Mouse (Mus musculus) cerebellum, postnatal 14 days (tissue): Measurements from ENCODE around the gene Aprt.

Experiments
- DNase-seq, 2 experiments: peaks; one replicate each; pipeline ENCODE4 v3.0.0; 2021; ENCODE audit warnings: mixed read lengths in 2 of 2

The Aprt gene

GRCm38 (mm10) chr8:122585411-122585891 is 8.7 kb upstream of the Aprt start:
- DNase-seq = no peak

DNA sequence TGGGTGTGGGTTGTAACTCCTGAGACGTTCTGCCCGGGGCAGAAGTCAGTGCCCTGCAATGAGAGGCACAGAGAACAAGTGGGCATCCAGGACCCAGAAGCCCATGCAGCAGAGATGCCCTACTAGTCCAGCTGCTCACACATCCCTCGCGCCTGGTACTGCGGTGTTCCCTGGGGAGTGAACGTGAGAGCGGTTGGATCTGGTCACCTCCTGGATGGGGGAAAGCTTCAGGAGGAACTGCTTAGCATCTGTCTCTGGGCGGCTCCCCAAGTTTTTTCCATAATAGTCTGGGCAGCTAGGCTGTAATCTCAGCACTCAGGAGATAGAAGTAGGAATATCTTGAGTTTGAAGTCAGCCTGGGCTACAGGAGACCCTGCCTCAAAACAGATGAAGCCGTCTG is 8.3 kb upstream of the Aprt start:
- DNase-seq = no peak

DNA sequence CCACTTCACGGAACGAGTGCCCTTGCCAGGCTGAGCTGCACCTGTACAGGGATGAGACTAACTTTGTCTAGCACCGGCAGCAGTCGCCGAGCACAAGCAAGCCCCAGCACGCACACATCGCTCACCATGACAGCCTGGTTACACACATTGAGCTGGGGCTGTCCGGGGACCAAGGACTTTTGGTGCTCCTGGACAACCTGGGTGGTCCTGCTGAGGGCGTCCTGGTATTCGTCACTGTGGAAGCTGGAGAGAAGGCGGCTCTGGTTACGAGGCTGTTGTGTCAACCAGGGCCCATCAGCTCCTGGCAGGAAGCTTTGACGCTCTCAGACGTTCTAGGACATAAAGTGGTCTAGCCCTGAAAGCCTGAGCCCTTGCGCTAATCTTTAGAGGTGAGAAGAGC is 4.2 kb upstream of the Aprt start:
- DNase-seq = no peak

- no peak for DNase-seq
Observed at GRCm38 (mm10) chr8:122579196-122579595, 2.5 kb upstream of the Aprt start.

- no peak for DNase-seq
Observed at GRCm38 (mm10) chr8:122577116-122577515, 407 bp upstream of the Aprt start.

DNA sequence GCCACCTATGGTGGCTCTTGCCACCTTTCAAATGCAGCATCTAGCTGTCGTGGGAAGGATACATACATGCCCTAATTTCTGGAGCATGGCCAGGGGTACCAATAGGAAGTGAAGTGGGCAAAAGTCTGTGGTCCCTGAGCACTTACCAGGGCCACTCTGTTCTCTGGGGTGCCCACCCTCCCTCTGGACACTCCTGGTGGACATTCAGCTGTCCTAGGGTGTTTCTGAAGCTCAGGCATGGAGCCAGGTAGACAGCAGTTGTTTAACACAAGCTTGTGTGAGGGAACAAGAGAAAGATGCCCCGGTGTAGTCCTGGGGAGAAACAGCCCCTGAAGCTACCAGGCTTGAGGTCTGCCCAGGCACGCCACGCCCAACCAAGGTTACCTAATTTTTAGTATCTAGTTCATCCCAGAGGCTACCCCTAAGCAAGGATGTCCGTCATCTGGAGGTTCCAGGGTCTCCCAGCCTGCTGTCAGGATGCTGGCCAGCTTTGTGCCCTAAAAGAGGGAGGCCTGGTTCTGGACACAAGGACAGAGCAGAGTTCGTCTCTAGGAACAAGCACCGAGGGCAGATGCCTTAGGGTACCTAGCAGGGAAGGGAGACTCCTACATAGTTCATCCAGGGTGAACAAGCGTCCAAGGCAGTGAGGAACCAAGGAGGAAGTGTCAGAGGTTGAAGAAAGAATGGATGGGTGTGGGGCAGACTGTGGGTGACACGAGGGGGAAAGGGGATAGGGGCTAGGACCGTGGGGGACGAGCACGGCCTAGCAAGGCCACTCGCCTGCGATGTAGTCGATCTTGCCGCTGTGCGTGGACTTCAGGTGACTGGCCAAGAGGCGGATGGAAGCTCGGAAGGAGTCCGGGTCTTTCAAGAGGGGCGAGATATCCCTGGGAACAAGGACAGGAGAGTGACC is 718 bp downstream of the Aprt start:
- peak; percentile 38 to 49 for DNase-seq

DNA sequence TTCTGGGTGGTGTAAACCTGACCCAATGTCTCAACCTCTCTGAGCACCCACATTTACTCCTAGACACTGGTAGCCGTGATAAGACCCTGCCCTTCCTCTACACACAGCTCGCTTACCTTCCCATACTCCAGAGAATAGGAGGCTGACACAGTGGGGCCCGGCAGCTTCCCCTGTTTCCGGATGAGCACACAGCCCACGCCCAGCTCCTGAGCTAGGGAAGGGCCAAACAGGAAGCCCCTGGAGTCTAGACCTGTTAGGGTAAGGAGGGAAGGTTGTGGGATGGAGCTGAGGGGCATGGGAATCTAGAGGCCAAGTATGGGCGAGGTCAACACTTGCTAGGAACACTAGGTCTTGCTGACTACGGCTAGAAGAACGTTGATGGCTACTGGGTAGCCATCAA is 1.4 kb downstream of the Aprt start:
- no peak for DNase-seq

DNA sequence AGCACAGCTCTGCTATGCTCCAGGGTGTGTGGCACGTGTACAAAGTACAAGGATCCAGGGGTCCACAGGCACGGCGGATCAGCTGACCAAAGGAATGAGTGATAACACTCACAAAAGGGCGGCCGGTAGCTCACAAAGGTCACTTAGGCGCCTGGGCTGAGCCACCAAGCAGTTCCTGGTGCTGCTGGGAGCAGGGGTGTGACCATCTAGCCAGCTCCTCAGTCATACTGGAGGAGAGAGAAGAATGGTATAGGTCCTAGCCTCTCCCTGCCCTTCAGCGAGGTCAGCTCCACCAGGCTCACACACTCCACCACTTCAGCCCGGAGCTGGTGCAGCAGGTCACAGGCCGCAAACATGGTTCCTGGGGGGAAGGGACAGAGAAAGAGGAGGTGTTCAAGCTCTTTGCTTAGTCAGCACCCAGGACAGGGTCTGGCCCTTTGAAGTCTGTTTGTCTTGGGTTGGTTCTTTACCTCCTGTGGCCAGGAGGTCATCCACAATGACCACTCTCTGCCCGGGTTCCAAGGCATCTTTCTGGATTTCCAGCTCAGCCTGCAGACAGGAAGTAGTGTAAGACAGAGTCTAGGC is 1.9 kb downstream of the Aprt start:
- DNase-seq = no peak

- no peak for DNase-seq
Observed at GRCm38 (mm10) chr8:122574264-122574663, 2.4 kb downstream of the Aprt start.

GRCm38 (mm10) chr8:122573577-122573976 is 3.1 kb downstream of the Aprt start:
- no peak for DNase-seq

DNA sequence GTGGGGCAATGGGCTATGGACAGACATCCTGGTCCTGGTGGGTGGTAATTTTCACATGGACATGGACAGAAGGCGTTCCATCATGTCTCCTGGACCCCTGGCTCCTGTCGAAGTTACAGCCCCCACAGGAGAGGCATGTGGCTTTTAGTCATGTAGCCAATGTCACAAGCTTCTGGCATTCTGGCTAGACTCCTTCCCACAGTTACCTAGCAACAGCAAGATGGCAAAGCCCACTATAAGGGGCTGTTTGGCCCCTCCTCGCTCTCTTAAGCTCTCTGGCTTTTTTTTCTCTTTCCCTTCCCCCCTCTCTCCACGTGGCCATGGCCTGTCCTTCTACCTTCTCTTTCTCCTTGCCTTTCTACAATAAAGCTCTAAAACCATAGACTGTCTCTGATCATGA is 3.5 kb downstream of the Aprt start:
- peak in 1 of 2 experiments; percentile 36 for DNase-seq

DNA sequence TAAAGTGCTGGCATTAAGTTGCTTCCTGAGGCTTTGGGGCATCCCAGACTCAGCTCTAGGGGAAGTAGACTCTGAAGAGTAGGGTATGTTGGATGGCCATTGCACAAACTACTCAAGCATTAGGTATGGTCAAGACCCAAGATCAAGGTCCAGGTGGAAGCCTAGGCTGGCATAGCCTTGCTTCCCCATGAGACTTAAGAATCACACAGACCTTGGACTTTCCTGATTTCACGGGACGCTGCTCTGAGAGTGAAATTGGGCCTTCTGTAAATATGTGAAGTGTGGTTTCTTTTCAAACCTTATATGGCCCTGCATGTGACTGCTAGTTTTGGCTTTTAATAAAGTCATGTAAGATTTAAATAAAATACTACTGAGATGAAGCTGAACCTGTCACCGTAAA is 4.0 kb downstream of the Aprt start:
- DNase-seq = no peak

- peak; percentile 41 to 60 for DNase-seq
Observed at GRCm38 (mm10) chr8:122571750-122572267, 4.9 kb downstream of the Aprt start.

- DNase-seq = peak; percentile 84 to 85
Observed at GRCm38 (mm10) chr8:122571153-122571552, 5.6 kb downstream of the Aprt start.

DNA sequence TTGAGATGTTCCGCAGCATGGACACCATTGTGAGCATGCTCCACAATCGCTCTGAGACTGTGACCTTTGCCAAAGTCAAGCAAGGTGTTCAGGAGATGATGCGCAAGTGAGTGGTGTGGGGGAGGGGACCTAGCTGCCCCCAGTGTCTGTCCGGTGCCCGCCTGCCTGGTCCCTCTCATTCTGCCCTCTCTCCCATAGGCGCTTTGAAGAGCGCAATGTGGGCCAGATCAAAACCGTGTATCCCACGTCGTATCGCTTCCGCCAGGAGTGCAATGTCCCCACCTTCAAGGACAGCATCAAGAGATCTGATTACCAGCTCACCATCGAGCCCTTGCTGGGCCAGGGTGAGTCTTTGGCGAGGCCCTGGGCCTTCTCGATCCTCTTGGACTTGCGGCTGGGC is 6.7 kb downstream of the Aprt start:
- DNase-seq = no peak

DNA sequence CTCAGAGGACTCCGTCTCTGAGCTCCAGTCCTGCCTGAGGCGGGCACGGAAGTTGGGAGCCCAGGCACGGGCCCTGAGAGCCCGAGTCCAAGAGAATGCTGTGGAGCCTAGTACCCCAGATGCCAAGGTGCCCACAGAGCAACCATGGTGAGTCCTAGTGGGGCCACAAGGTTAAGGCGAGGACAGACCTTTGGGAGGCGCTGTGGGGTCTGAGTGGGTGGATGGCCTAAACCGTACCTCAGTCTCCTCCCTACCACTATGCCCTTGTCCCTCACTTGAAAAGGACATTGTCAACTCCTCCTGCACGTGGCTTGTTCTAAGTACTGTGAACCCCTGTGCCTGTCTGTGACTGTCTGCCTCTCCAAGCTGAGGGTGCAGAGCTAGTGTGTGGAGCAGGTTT is 7.4 kb downstream of the Aprt start:
- DNase-seq = peak in 1 of 2 experiments; percentile 47

GRCm38 (mm10) chr8:122568881-122569309 is 7.8 kb downstream of the Aprt start:
- DNase-seq = peak in 1 of 2 experiments; percentile 45

GRCm38 (mm10) chr8:122568109-122568504 is 8.6 kb downstream of the Aprt start:
- DNase-seq = no peak

DNA sequence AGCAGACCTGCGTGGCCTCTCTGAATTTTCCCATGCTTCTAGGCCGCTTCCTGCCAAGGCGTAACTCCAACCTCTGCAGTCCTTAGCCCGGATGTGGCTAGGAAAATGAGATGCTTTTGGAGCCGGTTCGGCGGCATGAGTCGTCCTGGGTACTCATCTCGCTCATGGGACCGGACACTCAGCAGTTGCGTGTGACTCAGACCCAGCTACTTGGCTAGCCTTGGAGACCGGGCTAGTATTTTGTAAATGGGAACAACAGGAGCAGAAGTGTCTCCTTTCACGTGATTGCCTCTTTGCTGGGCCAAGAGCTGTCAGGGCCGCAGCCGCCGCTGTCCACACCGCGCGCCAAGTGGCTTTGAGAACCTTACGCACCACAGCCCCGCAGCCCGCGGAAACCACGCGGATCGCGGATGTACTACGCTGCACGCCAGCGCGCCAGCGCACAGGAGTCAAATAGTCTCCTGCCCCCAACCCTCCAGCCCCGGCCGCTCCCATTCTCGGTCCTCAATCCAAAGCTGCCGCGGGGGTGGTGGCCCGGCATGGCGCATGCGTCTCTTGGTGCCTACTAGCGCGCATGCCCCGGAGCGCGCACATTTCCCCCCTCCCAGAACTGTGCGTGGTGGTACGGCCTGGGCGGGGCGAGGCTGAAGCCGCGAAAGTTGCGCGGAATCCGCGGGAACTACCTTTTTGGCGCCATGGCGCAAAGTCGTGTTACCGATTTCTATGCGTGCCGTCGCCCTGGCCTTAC is 9.2 kb downstream of the Aprt start, which contains the start of gene Cdt1:
Gene Cdt1 (plus strand): TSS at position 655 of the 748 bp plus-strand sequence.
- DNase-seq = peak; percentile 97 to 98

DNA sequence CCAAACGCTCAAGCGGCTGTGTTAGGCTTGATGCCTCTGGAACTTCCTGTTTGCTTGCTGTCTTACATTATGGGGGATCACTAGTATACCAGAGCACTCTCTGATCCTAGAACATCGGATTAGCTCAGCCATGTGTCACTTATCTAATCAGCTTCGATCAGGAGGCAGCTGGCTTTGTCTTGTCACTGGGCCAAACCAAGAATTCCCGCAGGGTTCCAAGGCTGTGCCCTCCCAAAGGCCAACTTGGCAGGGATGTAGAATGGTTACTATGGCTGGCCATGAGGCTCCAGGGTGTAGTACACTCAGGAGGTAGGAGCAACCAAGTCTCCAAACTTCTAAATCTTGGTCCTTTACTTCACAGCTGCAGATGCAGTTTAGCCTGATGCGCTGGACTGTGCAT is 9.9 kb downstream of the Aprt start:
- DNase-seq = peak; percentile 57 to 74

DNA sequence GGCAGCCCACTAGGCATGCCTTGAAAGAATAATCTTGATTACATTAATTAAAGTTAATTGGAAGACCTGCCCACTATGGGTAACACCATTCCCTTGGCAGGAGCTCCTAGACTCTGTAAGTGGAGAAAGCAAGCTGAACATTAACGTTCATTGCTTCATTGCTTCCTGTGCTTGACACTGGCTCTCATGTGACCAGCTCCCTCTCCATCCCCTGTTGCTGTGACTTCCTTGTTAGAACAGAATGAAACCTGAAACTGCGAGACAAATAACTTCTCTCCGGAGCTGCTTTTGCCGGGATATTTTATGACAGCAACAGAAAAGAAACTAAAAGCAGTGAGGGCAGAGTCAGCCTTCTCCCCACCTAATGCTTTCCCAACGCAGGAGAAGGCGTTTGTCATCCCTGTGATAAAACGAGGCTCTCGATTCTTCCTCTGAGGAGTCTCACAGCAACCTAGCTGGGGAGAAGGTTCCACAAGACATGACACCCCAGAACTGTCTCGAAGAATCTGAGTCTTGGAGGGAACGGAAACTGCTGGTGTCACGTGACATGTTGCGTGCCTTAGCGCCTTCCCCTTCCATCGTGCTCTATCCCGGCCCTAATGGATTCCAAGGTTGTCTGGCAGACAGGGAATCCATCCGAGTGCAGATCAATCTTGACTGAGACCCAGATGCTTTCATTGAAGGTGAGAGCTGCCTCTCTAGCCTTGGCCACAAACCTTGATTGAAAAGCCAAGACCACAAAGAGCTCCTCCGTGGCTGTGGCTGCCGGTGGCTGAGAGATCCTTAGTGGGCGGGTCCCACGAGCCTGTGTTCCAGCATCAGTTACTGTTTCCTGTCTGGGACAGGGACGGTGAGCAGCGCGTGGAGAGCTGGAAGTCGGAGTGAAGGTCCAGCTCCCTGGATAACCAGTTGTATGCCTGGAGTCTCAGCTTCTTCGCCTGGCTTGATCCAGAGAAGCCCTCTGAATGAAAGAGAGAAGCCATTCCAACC is 12.1 kb downstream of the Aprt start:
- DNase-seq = no peak

- no peak for DNase-seq
Observed at GRCm38 (mm10) chr8:122561199-122561598, 15.5 kb downstream of the Aprt start.
